Mouse (Mus musculus) layer of hippocampus, postnatal 14 days (tissue): Measurements from ENCODE around the gene Xcr1. TPM values are rescaled to one million over a fixed set of nuclear protein-coding genes. Genes with fewer than 3 reads are reported as not detected.

ENCODE experiments used
- DNase-seq, 2 experiments: peaks; one replicate each; pipeline ENCODE4 v3.0.0; 2021 to 2022; ENCODE audit warnings: low spot score in 2 of 2, mixed read lengths in 1 of 2
- total RNA-seq, 2 experiments: library from RNA; stranded (reverse); gene quantifications; 2 replicates each; pipeline ENCODE4 v1.2.3; 2021

Gene Xcr1
- total RNA-seq, 2 experiments from 2014 or later, result not detected

DNA sequence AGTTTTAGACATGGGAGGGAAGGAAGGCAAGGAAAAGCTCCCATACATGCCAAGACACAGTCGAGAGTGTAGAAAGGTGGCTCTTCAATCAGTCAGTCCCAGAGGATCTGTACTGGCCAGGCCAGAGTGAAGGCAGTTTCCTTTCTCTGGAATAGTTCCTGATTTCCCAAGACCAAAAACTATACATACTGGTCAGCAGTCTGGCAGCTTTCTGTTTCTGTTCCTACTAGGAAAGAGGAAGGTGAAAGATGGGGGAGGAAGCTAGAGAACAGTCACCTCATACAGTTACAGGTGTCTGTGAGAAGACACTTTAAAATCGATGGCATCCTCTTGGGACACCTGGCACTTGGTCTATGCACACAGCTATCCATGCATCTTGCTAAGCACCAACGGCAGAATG is 46.4 kb downstream of the Xcr1 start:
- DNase-seq, result no peak

DNA sequence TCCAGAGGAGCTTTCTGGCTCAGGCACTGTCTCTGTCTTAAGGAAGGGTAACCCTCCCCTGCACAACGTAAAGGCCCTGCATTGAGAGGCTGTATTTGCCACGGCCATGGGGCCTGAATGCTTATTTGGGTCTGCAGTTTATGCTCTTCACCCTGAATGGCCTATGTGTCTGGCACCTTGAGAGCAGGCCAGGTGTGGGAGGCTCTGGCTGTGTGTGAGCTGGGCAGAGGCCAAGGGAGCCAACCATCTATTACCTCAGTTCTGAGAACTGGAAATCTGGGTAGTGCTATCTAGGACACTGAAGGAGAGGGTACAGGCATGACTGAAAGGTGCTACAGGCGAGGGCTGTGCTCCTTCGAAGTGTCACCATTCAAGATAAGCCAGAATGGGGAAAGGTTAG is 47.0 kb downstream of the Xcr1 start:
- no peak for DNase-seq

DNA sequence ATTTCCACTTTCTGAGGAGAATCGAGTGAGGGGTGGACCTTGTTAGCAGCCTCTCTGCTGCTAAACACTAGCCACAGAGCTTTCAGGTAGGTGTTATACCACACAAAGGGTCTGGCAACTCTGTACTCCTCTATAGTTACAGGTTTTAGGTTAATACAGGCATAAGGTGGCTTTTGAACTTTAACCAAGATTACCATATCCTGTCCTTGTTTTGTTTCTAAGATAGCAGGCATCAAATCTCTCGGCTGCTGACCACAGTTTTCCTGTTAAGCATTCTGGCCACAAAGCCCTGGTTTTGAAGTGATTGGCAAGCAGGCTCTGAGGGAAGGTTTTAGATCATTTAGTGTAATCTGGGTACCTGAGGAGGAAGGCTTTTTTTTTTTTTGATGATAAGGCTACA is 47.5 kb downstream of the Xcr1 start:
- no peak for DNase-seq

DNA sequence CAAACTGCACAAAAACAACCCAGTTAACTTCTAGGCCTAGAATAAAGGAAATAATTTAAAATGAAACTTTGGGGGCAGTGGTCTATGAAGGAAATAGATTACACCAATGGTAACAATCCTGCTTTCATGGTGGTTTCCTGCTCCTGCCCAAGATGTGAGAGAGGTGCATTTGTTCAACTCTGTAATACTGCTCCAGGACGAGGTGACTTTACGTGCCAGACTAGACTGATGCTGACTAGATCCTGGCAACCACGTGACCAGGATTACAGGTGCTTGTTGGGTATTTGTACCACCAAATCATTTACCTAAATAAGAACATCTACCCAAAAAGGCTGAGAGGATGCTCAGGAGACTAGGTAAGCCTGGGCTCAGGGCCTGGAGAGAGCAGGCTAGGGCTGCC is 50.0 kb downstream of the Xcr1 start:
- DNase-seq, result no peak

DNA sequence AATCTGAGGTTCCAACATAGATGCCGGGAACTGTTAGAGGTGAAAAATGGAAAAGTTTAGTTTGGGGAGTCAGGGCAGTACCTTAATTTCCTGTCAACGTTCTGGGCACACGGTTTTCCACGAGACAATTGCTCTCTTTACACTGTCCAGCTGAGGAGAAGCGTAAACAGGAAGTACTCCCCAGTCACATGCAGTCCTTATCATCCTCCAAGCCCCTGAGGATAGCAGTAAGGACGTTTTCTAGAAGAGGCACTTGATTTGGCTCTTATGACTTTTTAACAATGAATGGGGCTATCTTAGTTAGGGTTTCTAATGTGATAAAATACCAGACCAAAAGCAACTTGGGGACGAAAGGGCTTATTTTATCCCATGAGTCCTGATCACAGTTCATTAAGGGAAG is 53.2 kb downstream of the Xcr1 start:
- DNase-seq, result no peak

DNA sequence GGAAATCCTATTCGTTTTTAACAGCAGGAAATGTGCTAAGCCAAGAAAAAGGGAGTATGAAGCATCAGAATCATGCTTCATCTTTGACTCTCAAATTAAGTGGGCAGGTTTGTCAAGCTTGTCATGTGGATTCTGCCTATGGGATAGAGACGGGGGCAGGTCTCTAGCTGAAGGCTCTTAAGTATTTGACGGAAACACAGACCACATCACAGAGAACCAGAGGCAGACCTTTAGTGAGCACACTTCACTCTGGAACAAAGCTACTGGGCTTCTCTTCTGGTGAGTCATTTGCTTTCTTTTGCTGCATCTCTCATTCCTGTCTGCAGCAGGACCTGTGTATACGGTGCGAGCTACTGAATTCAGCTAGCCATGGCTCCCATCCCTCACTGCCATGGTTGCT is 55.6 kb downstream of the Xcr1 start, which contains the start of gene Cxcr6:
Gene Cxcr6 (plus strand): TSS at position 209 of the 400 bp plus-strand sequence.
- no peak for DNase-seq

DNA sequence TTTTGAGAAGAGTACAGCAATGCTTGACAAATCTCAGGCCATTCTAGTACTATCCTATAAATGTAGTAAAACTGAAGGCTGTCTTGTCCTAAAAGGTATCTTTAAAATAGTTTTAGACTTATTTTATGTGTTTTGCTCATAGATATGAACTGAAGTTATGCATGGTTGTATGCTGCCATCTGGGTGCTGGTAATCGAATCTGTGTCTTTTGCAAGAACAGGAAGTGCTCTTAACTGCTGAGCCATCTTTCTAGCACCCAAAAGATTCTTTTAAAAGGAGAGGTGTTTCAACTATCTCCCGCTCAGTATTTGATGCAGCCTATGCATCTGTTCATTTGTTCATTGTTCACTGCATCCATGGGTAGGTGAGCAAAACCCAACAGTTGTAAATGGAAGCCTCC is 56.6 kb downstream of the Xcr1 start:
- no peak for DNase-seq

DNA sequence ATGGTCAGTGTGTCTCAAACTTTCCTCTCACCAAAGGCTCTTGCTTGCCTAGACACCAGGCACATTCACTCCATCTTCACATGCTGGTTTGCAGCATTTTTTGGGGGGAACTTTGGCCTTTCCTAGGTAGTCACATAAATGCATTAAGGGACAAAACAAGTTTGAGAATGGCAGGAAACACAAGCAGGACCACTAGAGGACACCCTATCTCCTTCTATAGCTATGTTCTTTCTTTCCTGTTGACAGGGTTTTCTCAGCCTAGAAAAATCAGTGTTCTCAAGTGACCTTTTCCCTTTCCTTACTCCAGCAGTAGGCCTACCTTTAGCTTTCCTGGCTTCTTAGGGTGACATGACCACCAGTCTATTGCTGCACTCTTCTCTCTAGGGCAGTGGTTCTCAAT is 58.9 kb downstream of the Xcr1 start:
- DNase-seq, result no peak

DNA sequence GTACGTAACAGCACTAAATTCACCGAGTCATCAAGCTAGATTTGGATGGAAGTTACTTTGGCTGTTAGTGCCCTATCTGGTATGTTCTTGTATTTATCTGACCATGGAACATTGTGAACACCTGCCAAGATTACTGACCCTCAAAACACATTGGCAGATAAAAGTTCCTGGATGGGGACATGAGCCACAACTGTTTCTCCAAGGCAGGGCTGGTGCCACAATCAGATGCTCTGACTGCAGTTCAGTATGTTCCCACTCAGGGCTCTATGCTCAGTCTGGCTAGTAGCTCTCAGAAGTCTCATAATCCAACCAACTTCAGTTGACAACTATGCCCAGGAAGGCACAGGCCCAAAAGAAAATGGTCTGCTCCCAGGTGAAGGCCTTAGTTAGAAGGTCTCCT is 59.4 kb downstream of the Xcr1 start:
- no peak for DNase-seq

Other genes starting within 250 kb of the Xcr1 start
- under 1 TPM; 0.55 to 0.69 TPM for gene Slc6a20b, start 229.5 kb downstream of the Xcr1 start, total RNA-seq
- gene Ccr9, start 183.6 kb downstream of the Xcr1 start, total RNA-seq, result under 1 TPM in 1 of 2 experiments, not detected in 1; 0.16 TPM
- 10 to 100 TPM; 15.5 to 17.5 TPM for gene Slc6a20a, start 183.1 kb downstream of the Xcr1 start, total RNA-seq
- gene Lztfl1, start 144.3 kb downstream of the Xcr1 start, total RNA-seq, result 10 to 100 TPM; 60.3 to 64.3 TPM
- not detected for gene Cxcr6, start 55.6 kb downstream of the Xcr1 start, total RNA-seq
- 10 to 100 TPM; 29.6 to 30.4 TPM for gene Fyco1, start 10.1 kb downstream of the Xcr1 start, total RNA-seq
- gene Ccr1, start 106.7 kb upstream of the Xcr1 start, total RNA-seq, result under 1 TPM; 0.57 to 0.62 TPM
- not detected for gene Ccr1l1, start 116.4 kb upstream of the Xcr1 start, total RNA-seq
- not detected for gene Ccr3, start 159.9 kb upstream of the Xcr1 start, total RNA-seq
- gene Ccr2, start 239.9 kb upstream of the Xcr1 start, total RNA-seq, result under 1 TPM; 0.17 to 0.30 TPM